Mouse (Mus musculus): ENCODE results near the gene Ttc16.

DNA sequence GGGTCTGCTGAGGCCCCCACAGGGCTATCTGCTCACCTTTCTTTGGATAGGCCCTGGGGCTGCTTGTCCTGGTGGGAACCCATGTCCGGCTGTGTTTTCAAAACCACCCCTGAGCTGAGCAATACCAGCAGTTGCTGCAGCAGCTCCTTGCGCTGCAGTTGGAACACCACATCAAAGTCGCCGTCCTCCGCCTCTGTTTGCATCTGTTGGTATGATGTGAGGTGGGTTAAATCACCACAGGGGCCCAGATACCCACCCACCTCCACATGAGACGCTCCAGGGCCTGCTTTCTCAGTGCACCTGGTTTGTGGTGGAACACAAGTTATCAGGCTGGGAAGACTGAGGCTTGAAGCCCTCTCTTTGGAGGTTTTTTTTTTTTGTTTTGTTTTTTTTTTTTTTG, 2.6 kb upstream of the Ttc16 start:
- TF ChIP-seq MYOG (IDR thresholded peaks at IDR 0.05; ENCODE audit: control insufficient read depth, extremely low read depth, insufficient read length) = no peak
- no peak for TF ChIP-seq CTCF (IDR thresholded peaks at IDR 0.05; ENCODE audit: control insufficient read depth, insufficient read depth, insufficient read length)
- no peak for TF ChIP-seq MAX (IDR thresholded peaks at IDR 0.05)

All from C2C12 (cell line).